Mouse (Mus musculus) liver, postnatal 0 days (tissue): Measurements from ENCODE around the gene Cuzd1. TPM values are rescaled to one million over a fixed set of nuclear protein-coding genes. Genes with fewer than 3 reads are reported as not detected.
A peak's percentile ranks its signal among the peaks of the same experiment; 100 is the strongest.

Experiments
- ATAC-seq: fragments of 200-750 bp; cut with Nextera tagmentation; 2 replicates; pipeline ENCODE4 v1.8.0; 2017; ENCODE audit warnings: mild to moderate bottlenecking, moderate library complexity
- DNase-seq: peaks from one replicate; pipeline ENCODE4 v3.0.0-alpha.2; 2016
- H3K27ac ChIP-seq: fragments of 300-500 bp; sonication (generic); 2 replicates; pipeline ENCODE4 v1.5.1; 2014; ENCODE audit warnings: antibody characterized with exemption, moderate library complexity, mild to moderate bottlenecking, low read depth
- H3K27me3 ChIP-seq: fragments of 300-500 bp; sonication (generic); 2 replicates; pipeline ENCODE4 v1.6.1; 2014; ENCODE audit warnings: low read length, control low read depth, mixed read lengths; ENCODE audit not compliant: insufficient read depth
- H3K36me3 ChIP-seq: fragments of 300-500 bp; sonication (generic); replicated peaks from 2 replicates; pipeline ENCODE4 v1.6.1; 2014; ENCODE audit warnings: mild to moderate bottlenecking, control low read depth, low read length, moderate library complexity, mixed read lengths; ENCODE audit not compliant: insufficient read depth
- H3K4me1 ChIP-seq: fragments of 300-500 bp; sonication (generic); 2 replicates; pipeline ENCODE4 v1.6.1; 2014; ENCODE audit warnings: antibody characterized with exemption, mild to moderate bottlenecking, control low read depth; ENCODE audit not compliant: insufficient read depth
- H3K4me2 ChIP-seq: fragments of 300-500 bp; sonication (generic); 2 replicates; pipeline ENCODE4 v1.6.1; 2014; ENCODE audit warnings: low read depth, mild to moderate bottlenecking, low read length, moderate library complexity, mixed read lengths
- H3K4me3 ChIP-seq: fragments of 300-500 bp; sonication (generic); 2 replicates; pipeline ENCODE4 v1.5.1; 2014; ENCODE audit warnings: low read depth, low read length
- H3K9ac ChIP-seq: fragments of 300-500 bp; sonication (generic); replicated peaks from 2 replicates; pipeline ENCODE4 v1.6.1; 2014; ENCODE audit warnings: mild to moderate bottlenecking, moderate library complexity
- H3K9me3 ChIP-seq: fragments of 300-500 bp; sonication (generic); 2 replicates; pipeline ENCODE4 v1.6.1; 2016; ENCODE audit warnings: mild to moderate bottlenecking, control low read depth, low read length, mixed read lengths
- CTCF ChIP-seq: sonication (generic); IDR thresholded peaks from 2 replicates; pipeline ENCODE4 v1.5.1; 2016; ENCODE audit warnings: antibody characterized with exemption, low read depth
- EP300 ChIP-seq: IDR thresholded peaks from 2 replicates; pipeline ENCODE4 v1.6.1; 2016; ENCODE audit warnings: antibody characterized with exemption, low read depth, mild to moderate bottlenecking
- WGBS: fragments of 180-500 bp; shearing (Covaris S2); extraction: QIAGEN DNeasy Blood & Tissue Kit; methylation state at CpG from one replicate; pipeline ENCODE4 v1.1.7; 2014; ENCODE audit not compliant: insufficient replicate concordance; 5-methylcytosine and 5-hydroxymethylcytosine counted together
- polyA plus RNA-seq: library from polyadenylated mRNA; unstranded; fragments of >200 nt; fragmentation: Nextera tagmentation; extraction: Ambion mirVana; gene quantifications from 2 replicates; pipeline ENCODE4 v1.2.1, GENCODE M21; 2015

The Cuzd1 gene
- polyA plus RNA-seq, 1 experiment from 2014 or later, result not detected

- no peak overlapping the region for H3K27ac ChIP-seq
Observed at GRCm38 (mm10) chr7:131327054-131327453, 5.0 kb upstream of the Cuzd1 start.

GRCm38 (mm10) chr7:131318340-131318739, 3.8 kb downstream of the Cuzd1 start:
- DNase-seq (no peak), ATAC-seq (no peak)
- H3K4me3 ChIP-seq, result no peak overlapping the region
- TF ChIP-seq EP300 (no peak), CTCF (no peak)
- H3K9ac ChIP-seq, result no peak overlapping the region
- no peaks in the 10 kb centered on the region for H3K27me3 ChIP-seq
- H3K4me2 ChIP-seq, result no peak overlapping the region
- H3K36me3 ChIP-seq, result no peaks in the 10 kb centered on the region
- no peaks in the 10 kb centered on the region for H3K4me1 ChIP-seq
- no peaks in the 10 kb centered on the region for H3K9me3 ChIP-seq
- H3K27ac ChIP-seq, result no peak overlapping the region
- 78% methylated on average over 5 of the region's 7 CpGs for WGBS

More at GRCm38 (mm10) chr7:131327054-131327453, 5.0 kb upstream of the Cuzd1 start:
- TF ChIP-seq EP300 (no peak), CTCF (0 out of 2 replicates have a peak, but pooled peaks have one; percentile 14)
- Histone ChIP-seq H3K9ac (no peak overlapping the region), H3K4me2 (no peak overlapping the region), H3K9me3 (no peaks in the 10 kb centered on the region), H3K4me1 (no peaks in the 10 kb centered on the region), H3K27me3 (no peaks in the 10 kb centered on the region), H3K4me3 (no peak overlapping the region), H3K36me3 (no peaks in the 10 kb centered on the region)
- whole genome bisulfite sequencing, result 82% methylated on average over 5 of the region's 5 CpGs
- ATAC-seq (no peak), DNase-seq (no peak)

- Histone ChIP-seq H3K9me3 (no peaks in the 10 kb centered on the region), H3K27me3 (no peaks in the 10 kb centered on the region), H3K9ac (no peak overlapping the region), H3K36me3 (no peaks in the 10 kb centered on the region), H3K4me2 (no peak overlapping the region), H3K27ac (no peak overlapping the region), H3K4me3 (no peak overlapping the region), H3K4me1 (no peaks in the 10 kb centered on the region)
- WGBS, result 60% methylated on average over 12 of the region's 12 CpGs
- DNase-seq, result no peak
- ATAC-seq, result no peak
- TF ChIP-seq CTCF (no peak), EP300 (no peak)
Observed at GRCm38 (mm10) chr7:131317587-131317986, 4.5 kb downstream of the Cuzd1 start.

GRCm38 (mm10) chr7:131314493-131314892, 7.6 kb downstream of the Cuzd1 start:
- DNase-seq, result no peak
- Histone ChIP-seq H3K27me3 (no peaks in the 10 kb centered on the region), H3K9me3 (no peaks in the 10 kb centered on the region), H3K9ac (no peak overlapping the region), H3K4me1 (no peaks in the 10 kb centered on the region), H3K36me3 (no peaks in the 10 kb centered on the region), H3K4me2 (no peak overlapping the region), H3K4me3 (no peak overlapping the region), H3K27ac (no peak overlapping the region)
- ATAC-seq, result no peak
- WGBS, result 74% methylated on average over 7 of the region's 7 CpGs
- no peak for TF ChIP-seq EP300
- no peak for TF ChIP-seq CTCF

- 70% methylated on average over 5 of the region's 5 CpGs for WGBS
- Histone ChIP-seq H3K27ac (no peak overlapping the region), H3K4me1 (no peaks in the 10 kb centered on the region), H3K4me3 (no peak overlapping the region), H3K9ac (no peak overlapping the region), H3K9me3 (no peaks in the 10 kb centered on the region), H3K36me3 (no peaks in the 10 kb centered on the region), H3K4me2 (no peak overlapping the region), H3K27me3 (no peaks in the 10 kb centered on the region)
- TF ChIP-seq CTCF (no peak), EP300 (no peak)
- DNase-seq (no peak), ATAC-seq (no peak)
Observed at GRCm38 (mm10) chr7:131306733-131307132, 15.4 kb downstream of the Cuzd1 start.

- H3K4me2 ChIP-seq, result no peak overlapping the region
- H3K9me3 ChIP-seq, result no peaks in the 10 kb centered on the region
- WGBS, result 71% methylated on average over 8 of the region's 8 CpGs
- no peak overlapping the region for H3K9ac ChIP-seq
- TF ChIP-seq CTCF (no peak), EP300 (no peak)
- H3K36me3 ChIP-seq, result no peaks in the 10 kb centered on the region
- no peaks in the 10 kb centered on the region for H3K27me3 ChIP-seq
- H3K4me3 ChIP-seq, result no peak overlapping the region
- H3K27ac ChIP-seq, result no peak overlapping the region
- DNase-seq, result no peak
- ATAC-seq, result no peak
- no peaks in the 10 kb centered on the region for H3K4me1 ChIP-seq
Observed at GRCm38 (mm10) chr7:131303340-131303739, 18.8 kb downstream of the Cuzd1 start.

GRCm38 (mm10) chr7:131297151-131297550, 24.9 kb downstream of the Cuzd1 start:
- no peaks in the 10 kb centered on the region for H3K27me3 ChIP-seq
- H3K4me1 ChIP-seq, result no peaks in the 10 kb centered on the region
- peak; percentile 7; the same call in 1 of the 2 replicates for TF ChIP-seq CTCF
- TF ChIP-seq EP300, result no peak
- 72% methylated on average over 8 of the region's 8 CpGs for WGBS
- H3K4me3 ChIP-seq, result no peak overlapping the region
- H3K9me3 ChIP-seq, result no peaks in the 10 kb centered on the region
- no peak overlapping the region for H3K4me2 ChIP-seq
- no peak for DNase-seq
- no peak overlapping the region for H3K9ac ChIP-seq
- H3K36me3 ChIP-seq, result no peaks in the 10 kb centered on the region
- ATAC-seq, result no peak
- H3K27ac ChIP-seq, result no peak overlapping the region
